Mouse (Mus musculus): ENCODE measurements at regions not wholly inside any gene's neighbourhood (a gene's known extent, or its start where the extent isn't known, plus 50 kb on each side); places are given as distances from the start of the nearest gene placed in this dataset.

DNA sequence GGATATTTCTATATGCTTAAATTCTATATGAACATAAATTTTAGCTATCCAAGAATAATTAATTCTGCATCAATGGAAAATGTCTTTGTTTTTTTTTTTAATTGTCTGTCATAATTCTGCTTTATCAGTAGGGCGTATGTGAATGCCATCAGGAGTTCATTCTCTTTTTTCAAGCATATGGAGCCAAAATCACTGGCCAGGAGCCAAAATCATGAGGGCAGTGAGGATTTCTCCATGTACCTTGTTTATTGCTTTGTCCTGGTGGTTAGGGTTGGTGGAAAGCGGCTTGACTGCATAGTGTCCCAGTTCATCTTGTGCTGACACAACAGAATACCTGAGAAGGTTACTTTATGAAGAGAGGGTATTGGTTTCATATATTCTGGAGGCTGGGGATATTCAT, 243.9 kb downstream of the AI429214 start:
- TF ChIP-seq CTCF (IDR thresholded peaks at IDR 0.05; ENCODE audit: insufficient read depth, low read depth, low read length) (no peak), POLR2A (IDR thresholded peaks at IDR 0.05; ENCODE audit: insufficient read depth, low read depth, low read length) (no peak)
